Mouse (Mus musculus): ENCODE measurements at regions not wholly inside any gene's neighbourhood (a gene's known extent, or its start where the extent isn't known, plus 50 kb on each side); places are given as distances from the start of the nearest gene placed in this dataset.

DNA sequence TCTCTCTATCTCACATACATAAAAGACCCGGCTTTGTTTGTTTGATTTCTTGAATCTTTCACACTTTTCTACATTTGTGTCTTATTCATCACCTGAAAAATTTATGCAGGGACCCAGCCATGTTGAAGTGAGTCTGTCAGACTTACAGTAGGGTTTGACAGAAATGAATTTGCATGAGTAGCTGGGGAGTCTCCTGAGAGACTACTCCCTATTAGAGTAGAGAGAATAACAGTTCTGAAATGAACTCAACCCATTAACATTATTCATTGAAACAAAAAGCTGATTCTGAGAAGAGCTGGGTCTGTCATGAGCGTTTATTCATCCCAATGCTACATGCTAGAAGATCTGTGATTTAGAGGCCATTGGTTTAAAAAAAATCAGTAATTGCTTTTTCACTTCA lies 82.0 kb upstream of the Snx19 start:
- H3K4me3 ChIP-seq (ENCODE audit: low read depth, low read length) = no peak overlapping the region
- no peaks in the 10 kb centered on the region for H3K27me3 ChIP-seq (ENCODE audit: insufficient read depth, low read length)
- H3K36me3 ChIP-seq (replicated peaks) = no peaks in the 10 kb centered on the region
- ATAC-seq (ENCODE audit: extremely low read depth, insufficient number of reproducible peaks, low FRiP score, poor library complexity, severe bottlenecking) = no peak
- no peak for TF ChIP-seq GATA1 (IDR thresholded peaks at IDR 0.05; ENCODE audit: borderline replicate concordance, low read length)
- no peak for TF ChIP-seq GATA2 (IDR thresholded peaks at IDR 0.05; ENCODE audit: borderline replicate concordance, low read depth, low read length)
- TF ChIP-seq POLR2AphosphoS5 (IDR thresholded peaks at IDR 0.05; ENCODE audit: insufficient replicate concordance, low read depth, low read length) = no peak
- TF ChIP-seq CTCF (IDR thresholded peaks at IDR 0.05; ENCODE audit: low read depth, low read length) = no peak
- TF ChIP-seq TAL1 (conservative IDR thresholded peaks at IDR 0.05; ENCODE audit: low read depth, low read length) = no peak
- no peaks in the 10 kb centered on the region for H3K9me3 ChIP-seq (replicated peaks)
- no peaks in the 10 kb centered on the region for H3K4me1 ChIP-seq (ENCODE audit: insufficient read depth, low read depth, low read length)
- no peak for DNase-seq (ENCODE audit: low spot score)

DNA sequence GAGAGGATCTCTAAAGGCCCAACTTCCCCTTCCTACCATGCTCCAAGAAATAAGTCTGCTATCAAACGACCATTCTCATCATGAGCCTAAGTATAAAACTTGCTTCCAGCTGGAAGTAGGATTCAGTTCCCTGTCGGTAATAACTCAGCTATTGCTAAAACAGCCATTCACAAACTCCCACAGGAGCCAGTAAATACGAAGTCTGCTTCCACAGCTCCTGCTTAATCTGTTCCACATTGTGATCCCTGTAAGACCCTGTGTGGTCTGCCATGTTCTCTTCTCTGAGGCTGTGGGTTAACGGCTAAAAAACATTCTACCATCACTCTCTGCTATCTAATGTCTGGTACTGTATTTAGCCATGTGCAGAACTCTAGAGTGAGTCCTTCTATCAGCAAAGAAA lies 72.9 kb upstream of the Snx19 start:
- TF ChIP-seq TAL1 (conservative IDR thresholded peaks at IDR 0.05; ENCODE audit: low read depth, low read length) (no peak), POLR2AphosphoS5 (IDR thresholded peaks at IDR 0.05; ENCODE audit: insufficient replicate concordance, low read depth, low read length) (no peak), GATA1 (IDR thresholded peaks at IDR 0.05; ENCODE audit: borderline replicate concordance, low read length) (no peak), GATA2 (IDR thresholded peaks at IDR 0.05; ENCODE audit: borderline replicate concordance, low read depth, low read length) (no peak), CTCF (IDR thresholded peaks at IDR 0.05; ENCODE audit: low read depth, low read length) (no peak)
- Histone ChIP-seq H3K4me1 (ENCODE audit: insufficient read depth, low read depth, low read length) (no peaks in the 10 kb centered on the region), H3K36me3 (replicated peaks) (no peaks in the 10 kb centered on the region), H3K27me3 (ENCODE audit: insufficient read depth, low read length) (no peaks in the 10 kb centered on the region), H3K9me3 (replicated peaks) (no peaks in the 10 kb centered on the region), H3K4me3 (ENCODE audit: low read depth, low read length) (no peak overlapping the region)
- no peak for ATAC-seq (ENCODE audit: extremely low read depth, insufficient number of reproducible peaks, low FRiP score, poor library complexity, severe bottlenecking)
- no peak for DNase-seq (ENCODE audit: low spot score)

DNA sequence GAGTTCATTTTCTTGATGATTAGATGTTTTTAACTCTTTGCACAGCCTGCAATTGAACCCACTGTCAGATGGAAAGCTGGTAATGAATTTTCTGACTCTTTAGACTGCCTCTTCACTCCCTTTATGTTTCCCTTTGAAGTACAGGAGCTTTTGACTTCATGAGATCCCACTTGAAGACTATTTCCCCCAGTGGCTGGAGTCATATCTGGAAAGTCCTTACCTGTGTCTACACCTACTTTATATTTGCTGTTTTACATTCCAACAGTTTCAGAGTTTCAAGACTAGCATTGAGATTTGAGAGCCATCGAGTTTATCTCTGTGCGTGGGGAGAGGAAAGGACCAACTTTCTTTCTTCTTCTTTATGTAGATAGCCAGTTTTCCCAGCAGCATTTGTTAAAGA lies 71.3 kb upstream of the Snx19 start:
- DNase-seq (ENCODE audit: low spot score) (no peak), ATAC-seq (ENCODE audit: extremely low read depth, insufficient number of reproducible peaks, low FRiP score, poor library complexity, severe bottlenecking) (no peak)
- Histone ChIP-seq H3K4me3 (ENCODE audit: low read depth, low read length) (no peak overlapping the region), H3K36me3 (replicated peaks) (no peaks in the 10 kb centered on the region), H3K4me1 (ENCODE audit: insufficient read depth, low read depth, low read length) (no peaks in the 10 kb centered on the region), H3K9me3 (replicated peaks) (no peaks in the 10 kb centered on the region), H3K27me3 (ENCODE audit: insufficient read depth, low read length) (no peaks in the 10 kb centered on the region)
- no peak for TF ChIP-seq TAL1 (conservative IDR thresholded peaks at IDR 0.05; ENCODE audit: low read depth, low read length)
- TF ChIP-seq CTCF (IDR thresholded peaks at IDR 0.05; ENCODE audit: low read depth, low read length) = no peak
- no peak for TF ChIP-seq GATA1 (IDR thresholded peaks at IDR 0.05; ENCODE audit: borderline replicate concordance, low read length)
- TF ChIP-seq POLR2AphosphoS5 (IDR thresholded peaks at IDR 0.05; ENCODE audit: insufficient replicate concordance, low read depth, low read length) = no peak
- no peak for TF ChIP-seq GATA2 (IDR thresholded peaks at IDR 0.05; ENCODE audit: borderline replicate concordance, low read depth, low read length)

DNA sequence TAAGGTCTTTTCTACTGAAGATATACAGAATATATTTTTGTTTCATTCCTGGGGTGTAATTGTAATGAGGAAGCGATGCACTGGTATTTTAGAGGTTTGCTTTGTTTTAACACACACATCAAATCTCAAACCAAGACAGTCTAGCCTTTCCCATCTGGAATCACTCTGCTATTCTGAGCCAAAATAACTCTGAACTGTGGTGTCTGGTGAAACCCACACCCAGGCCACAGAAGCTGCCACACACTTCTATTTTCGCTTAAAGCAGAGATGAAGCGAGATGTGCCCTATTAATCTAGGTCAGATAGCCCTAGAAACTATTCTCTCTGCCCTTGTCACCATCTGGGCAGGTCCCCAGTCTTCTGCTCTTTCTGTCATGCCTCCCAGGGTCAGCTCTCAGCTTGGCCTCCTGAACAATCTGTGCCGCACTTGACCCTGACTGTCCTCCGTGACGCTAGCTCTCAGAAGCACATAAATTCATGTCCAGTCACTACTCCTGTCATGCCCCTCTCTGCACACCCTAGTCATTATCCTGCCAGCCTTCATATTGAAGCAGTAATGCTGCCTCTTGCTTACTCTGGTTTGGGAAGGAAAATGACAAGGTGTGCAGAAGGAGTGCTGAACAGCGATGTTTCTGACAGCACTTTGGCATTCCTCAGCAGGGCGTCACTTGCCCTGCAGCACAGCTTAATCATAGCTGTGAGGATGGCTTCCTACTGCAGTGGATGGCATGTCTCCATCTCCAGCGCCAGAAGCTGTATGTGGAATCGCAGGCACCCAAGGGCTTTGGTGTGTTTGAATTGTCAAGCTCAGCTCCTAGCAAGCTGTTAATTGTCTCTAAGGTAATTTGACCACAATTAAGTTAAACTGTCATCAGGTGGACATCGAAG lies 57.1 kb upstream of the Snx19 start:
- no peaks in the 10 kb centered on the region for H3K9me3 ChIP-seq (replicated peaks)
- no peaks in the 10 kb centered on the region for H3K36me3 ChIP-seq (replicated peaks)
- no peak for ATAC-seq (ENCODE audit: extremely low read depth, insufficient number of reproducible peaks, low FRiP score, poor library complexity, severe bottlenecking)
- no peak overlapping the region for H3K4me3 ChIP-seq (ENCODE audit: low read depth, low read length)
- DNase-seq (ENCODE audit: low spot score) = no peak
- H3K4me1 ChIP-seq (ENCODE audit: insufficient read depth, low read depth, low read length) = no peaks in the 10 kb centered on the region
- H3K27me3 ChIP-seq (ENCODE audit: insufficient read depth, low read length) = no peaks in the 10 kb centered on the region
- TF ChIP-seq GATA1 (IDR thresholded peaks at IDR 0.05; ENCODE audit: borderline replicate concordance, low read length) (no peak), TAL1 (conservative IDR thresholded peaks at IDR 0.05; ENCODE audit: low read depth, low read length) (no peak), POLR2AphosphoS5 (IDR thresholded peaks at IDR 0.05; ENCODE audit: insufficient replicate concordance, low read depth, low read length) (no peak), GATA2 (IDR thresholded peaks at IDR 0.05; ENCODE audit: borderline replicate concordance, low read depth, low read length) (no peak), CTCF (IDR thresholded peaks at IDR 0.05; ENCODE audit: low read depth, low read length) (no peak)

DNA sequence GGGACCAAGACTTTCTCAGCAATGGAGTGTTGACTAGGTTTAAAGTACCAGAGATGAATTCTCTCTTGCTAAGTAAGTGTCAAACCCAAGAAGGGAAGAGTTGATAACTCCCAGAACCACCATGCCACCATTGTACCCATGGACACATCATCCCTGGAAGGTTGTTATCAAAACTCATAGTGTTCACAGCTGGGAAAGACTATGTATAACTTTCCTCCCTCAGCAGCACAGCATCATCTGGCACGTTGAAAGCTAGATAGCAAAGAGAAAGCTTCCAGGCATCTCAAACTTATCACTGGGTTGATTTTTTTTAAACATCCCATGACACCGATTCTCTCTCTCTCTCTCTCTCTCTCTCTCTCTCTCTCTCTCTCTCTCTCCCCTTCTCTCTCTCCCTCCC lies 56.1 kb upstream of the Snx19 start:
- no peak for DNase-seq (ENCODE audit: low spot score)
- no peak for ATAC-seq (ENCODE audit: extremely low read depth, insufficient number of reproducible peaks, low FRiP score, poor library complexity, severe bottlenecking)
- no peaks in the 10 kb centered on the region for H3K36me3 ChIP-seq (replicated peaks)
- no peaks in the 10 kb centered on the region for H3K9me3 ChIP-seq (replicated peaks)
- no peaks in the 10 kb centered on the region for H3K4me1 ChIP-seq (ENCODE audit: insufficient read depth, low read depth, low read length)
- H3K4me3 ChIP-seq (ENCODE audit: low read depth, low read length) = no peak overlapping the region
- TF ChIP-seq CTCF (IDR thresholded peaks at IDR 0.05; ENCODE audit: low read depth, low read length) = no peak
- no peak for TF ChIP-seq GATA1 (IDR thresholded peaks at IDR 0.05; ENCODE audit: borderline replicate concordance, low read length)
- TF ChIP-seq TAL1 (conservative IDR thresholded peaks at IDR 0.05; ENCODE audit: low read depth, low read length) = no peak
- no peaks in the 10 kb centered on the region for H3K27me3 ChIP-seq (ENCODE audit: insufficient read depth, low read length)

DNA sequence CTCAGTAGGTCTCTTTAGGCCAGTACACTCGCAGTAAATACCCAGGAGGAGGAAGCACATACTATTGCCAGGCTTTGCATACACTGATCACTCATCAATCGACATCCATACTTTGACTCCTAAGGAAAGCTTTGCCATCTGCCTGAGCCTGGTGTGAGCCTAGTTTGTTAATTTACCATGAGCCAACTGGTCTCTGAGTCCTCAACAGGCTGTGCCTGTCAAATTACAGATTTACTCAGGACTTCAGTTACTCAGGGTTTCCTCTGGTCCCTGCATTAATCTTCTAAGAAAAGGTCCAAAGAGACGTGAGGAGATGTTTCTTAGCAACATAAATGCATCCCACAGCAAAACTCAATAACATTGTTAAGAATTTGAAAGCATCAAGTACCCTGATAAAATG lies 50.0 kb upstream of the Snx19 start:
- H3K9me3 ChIP-seq (replicated peaks) = no peaks in the 10 kb centered on the region
- H3K4me1 ChIP-seq (ENCODE audit: insufficient read depth, low read depth, low read length) = no peaks in the 10 kb centered on the region
- H3K27me3 ChIP-seq (ENCODE audit: insufficient read depth, low read length) = no peaks in the 10 kb centered on the region
- H3K36me3 ChIP-seq (replicated peaks) = no peaks in the 10 kb centered on the region
- no peak overlapping the region for H3K4me3 ChIP-seq (ENCODE audit: low read depth, low read length)
- DNase-seq (ENCODE audit: low spot score) = no peak
- ATAC-seq (ENCODE audit: extremely low read depth, insufficient number of reproducible peaks, low FRiP score, poor library complexity, severe bottlenecking) = no peak
- no peak for TF ChIP-seq CTCF (IDR thresholded peaks at IDR 0.05; ENCODE audit: low read depth, low read length)
- no peak for TF ChIP-seq POLR2AphosphoS5 (IDR thresholded peaks at IDR 0.05; ENCODE audit: insufficient replicate concordance, low read depth, low read length)
- no peak for TF ChIP-seq TAL1 (conservative IDR thresholded peaks at IDR 0.05; ENCODE audit: low read depth, low read length)
- TF ChIP-seq GATA1 (IDR thresholded peaks at IDR 0.05; ENCODE audit: borderline replicate concordance, low read length) = no peak
- TF ChIP-seq GATA2 (IDR thresholded peaks at IDR 0.05; ENCODE audit: borderline replicate concordance, low read depth, low read length) = no peak

All from G1E (cell line).